Mouse (Mus musculus): ENCODE data around the gene Gpr155.

The Gpr155 gene

DNA sequence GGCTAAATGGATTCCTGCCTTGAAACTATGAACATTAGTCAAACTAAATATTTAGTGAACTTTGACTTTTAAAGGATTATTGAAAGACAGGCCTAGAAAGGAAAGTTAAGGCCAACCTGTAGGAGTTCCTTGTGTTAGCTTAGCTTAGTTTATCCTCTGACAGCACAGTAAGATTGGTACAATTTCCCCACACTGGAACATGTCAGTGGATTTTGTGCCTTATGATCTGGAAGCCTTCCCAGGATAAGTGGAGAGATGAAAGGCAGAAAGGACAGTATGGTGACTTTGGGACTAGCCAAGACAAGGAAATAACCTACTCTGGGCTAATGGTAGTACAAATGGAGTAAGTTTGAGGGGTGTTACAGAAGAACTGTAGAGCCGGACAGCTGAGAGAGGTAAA is 1.4 kb upstream of the Gpr155 start:
- no peak for DNase-seq (ENCODE audit: low read depth, low spot score)

DNA sequence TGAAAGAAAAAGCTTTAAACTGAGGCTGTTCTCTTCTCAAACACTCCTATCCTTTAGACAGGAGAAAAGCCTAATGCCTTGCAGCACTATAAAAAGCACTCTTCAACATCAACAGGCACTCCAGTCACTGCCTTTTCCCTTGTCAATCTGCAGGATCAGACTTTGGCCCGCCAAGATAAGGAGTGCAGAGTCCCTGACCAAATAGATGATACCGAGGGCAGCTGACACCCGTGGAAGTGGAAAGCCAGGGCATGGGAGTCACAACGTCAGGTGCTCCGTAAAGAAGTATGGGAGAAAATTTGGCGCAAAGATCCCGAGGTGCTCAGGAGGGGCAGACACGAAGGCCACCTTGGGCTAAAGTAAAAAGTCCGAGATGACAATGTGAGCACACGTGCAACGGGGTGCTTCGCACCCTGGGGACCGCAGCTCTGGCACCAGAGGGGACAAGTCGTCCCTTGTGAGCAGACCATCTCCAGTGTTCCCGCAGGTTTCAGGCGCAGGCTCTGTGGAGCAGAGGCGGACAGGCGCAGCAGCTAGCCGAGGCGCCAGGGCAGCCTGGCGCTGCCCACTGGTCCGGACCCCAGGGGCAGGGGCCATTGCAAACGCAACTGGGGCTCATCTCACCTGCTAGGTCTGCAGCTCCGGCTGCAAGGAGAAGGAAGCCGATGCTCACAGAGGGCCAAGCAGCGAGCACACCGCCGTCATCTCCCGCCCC is 574 bp downstream of the Gpr155 start:
- DNase-seq (ENCODE audit: low read depth, low spot score): no peak

DNA sequence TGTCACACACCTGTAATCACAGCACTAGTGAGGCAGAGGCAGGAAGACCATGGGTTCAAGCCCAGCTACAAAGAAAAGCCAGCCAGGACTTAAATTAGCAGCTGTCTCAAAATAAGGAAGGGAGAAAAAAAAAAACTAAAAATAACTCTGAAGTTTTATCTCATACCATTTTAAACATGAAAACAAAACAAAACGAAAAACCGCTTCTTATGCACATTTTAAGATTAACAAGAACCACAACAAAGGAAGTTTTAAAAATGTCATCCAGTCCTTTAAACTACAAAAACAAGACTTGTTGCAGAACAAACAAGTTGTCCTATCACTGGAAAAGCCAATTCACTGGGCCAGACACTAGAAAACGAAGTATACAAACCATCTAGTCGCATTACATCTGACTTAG is 1.2 kb downstream of the Gpr155 start:
- DNase-seq (ENCODE audit: low read depth, low spot score): no peak

GRCm38 (mm10) chr2:73380298-73380975 is 5.9 kb downstream of the Gpr155 start:
- no peak for DNase-seq (ENCODE audit: low read depth, low spot score)

GRCm38 (mm10) chr2:73379656-73380055 is 6.7 kb downstream of the Gpr155 start:
- DNase-seq (ENCODE audit: low read depth, low spot score): no peak

DNA sequence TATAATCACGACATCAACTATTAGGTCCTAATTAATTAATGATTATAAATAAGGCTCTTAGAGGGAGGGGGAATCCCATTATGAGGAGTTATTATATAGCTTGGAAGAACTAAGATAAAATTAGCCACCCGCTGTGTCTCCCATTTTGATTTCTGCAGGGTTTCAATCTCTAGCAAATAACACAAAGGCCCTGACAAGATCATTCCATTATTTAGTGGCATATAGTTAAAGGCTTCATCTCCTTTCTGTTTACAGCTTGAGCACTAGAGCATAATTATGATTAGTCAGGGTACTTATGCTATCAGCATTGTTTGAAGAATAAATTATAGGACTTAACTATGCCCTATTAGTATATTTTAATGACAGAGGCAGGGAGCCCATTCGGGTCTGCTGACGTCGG is 8.0 kb downstream of the Gpr155 start:
- DNase-seq (ENCODE audit: low read depth, low spot score): no peak

DNA sequence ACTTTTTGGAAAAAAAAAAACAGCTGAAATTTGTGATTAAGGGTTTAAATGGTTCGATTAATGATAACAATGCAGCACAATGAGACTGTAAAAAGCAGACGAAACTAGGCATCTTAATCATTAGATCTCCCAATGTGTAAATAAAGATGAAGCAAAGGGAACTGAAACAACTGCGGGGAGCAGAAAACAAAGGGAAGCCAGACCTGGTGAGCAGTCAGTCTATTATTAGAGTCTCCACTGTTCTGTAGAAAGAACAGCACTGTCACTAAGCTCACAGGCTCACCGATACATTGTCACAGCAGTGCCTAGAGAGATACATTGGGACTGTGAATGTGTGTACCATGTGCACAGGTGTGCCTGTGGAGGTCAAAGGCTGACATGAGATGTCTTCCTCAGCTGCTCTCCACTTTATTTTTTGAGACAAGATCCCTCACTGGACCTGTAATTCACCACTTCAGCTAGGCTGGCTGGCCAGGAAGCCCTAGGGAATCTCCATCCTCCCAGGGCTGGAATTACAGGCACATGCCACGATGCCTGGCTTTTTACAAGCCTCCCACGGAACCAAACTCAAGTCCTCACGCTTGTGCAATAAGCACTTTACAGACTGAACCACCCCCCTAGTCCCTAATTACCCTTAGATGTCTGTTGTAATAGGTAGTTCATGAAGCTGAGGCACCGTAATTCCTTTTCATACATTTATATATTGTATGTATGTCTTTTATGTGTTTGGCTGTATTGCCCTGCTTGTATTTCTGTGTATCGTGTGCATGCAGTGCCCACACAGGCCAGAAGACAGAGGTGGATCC is 14.6 kb downstream of the Gpr155 start:
- DNase-seq (ENCODE audit: low read depth, low spot score): no peak

DNA sequence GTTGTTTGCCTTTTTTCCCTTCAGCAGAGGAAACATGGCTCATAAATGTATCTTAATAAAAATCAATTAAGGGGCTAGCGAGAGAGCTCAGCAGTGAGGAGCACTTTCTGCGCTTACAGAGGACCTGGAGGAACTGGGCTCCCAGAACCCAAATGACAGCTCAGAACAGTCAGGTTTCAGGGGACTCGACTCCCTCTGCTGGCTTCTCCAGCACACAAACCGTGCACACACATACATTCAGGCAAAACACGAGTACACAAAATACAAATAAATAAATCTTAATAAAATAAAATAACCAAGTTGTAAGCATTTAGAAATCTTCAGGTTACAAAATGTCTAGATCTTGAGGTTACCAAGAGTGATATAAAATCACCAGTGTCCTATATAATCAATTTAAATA is 22.9 kb downstream of the Gpr155 start:
- DNase-seq (ENCODE audit: low read depth, low spot score): no peak

DNA sequence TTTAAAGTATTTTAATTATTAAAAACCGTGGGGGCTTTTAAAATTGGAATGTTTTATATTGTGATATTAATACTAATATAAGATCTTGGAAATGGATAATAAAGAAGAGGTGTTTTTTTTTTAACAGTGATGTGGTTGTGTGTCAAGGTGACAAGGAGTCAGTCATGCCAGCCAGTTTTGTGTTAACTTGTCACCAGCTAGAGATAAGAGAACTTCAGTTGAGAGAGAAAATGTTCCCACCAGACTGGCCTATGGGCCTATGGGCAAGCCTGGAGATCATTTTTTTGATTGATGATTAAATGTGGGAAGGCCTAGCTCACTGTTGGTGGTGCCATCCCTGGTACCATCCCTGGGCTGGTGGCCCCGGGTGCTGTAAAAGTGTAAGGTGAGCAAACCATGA is 25.8 kb downstream of the Gpr155 start:
- no peak for DNase-seq (ENCODE audit: low read depth, low spot score)

DNA sequence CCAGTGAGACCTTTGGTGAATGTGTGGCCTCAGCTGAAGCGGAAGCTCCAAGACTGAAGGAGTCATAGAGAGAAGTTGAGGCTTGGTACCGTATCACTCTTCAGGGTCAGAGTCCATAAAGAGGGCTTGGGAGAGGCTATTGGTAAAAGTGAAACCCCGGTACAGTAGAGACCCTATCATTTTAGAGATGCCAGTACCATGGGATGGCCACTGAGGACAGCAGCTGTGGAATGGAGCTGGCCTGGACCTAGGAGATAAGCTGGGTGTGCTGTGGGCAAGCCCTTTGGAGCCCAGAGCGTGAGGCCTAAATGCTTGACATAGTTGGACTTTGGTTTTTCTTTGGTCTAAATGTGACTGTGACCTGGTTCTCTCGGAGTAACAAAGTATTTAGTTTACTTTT is 26.4 kb downstream of the Gpr155 start:
- no peak for DNase-seq (ENCODE audit: low read depth, low spot score)

DNA sequence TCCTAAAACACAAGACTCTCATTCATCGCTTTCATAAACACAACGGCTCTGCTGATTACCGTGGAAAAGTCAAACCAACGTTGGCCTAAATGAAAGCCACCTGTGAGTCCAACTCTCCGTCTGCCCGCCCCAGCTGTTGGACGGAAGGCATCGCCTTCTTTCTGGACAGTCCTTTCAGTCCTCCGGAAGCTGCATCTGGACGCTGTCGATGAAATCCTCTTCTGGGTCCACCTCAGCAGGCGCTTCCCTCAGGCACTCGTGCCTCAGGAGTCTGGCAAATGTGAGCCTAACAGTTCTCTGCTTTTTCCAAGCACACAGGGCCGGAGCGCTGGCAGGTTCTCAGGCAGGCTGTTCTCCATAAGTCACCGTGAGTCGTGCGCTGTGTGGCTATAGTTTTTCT is 29.4 kb downstream of the Gpr155 start:
- DNase-seq (ENCODE audit: low read depth, low spot score): peak; percentile 47

DNA sequence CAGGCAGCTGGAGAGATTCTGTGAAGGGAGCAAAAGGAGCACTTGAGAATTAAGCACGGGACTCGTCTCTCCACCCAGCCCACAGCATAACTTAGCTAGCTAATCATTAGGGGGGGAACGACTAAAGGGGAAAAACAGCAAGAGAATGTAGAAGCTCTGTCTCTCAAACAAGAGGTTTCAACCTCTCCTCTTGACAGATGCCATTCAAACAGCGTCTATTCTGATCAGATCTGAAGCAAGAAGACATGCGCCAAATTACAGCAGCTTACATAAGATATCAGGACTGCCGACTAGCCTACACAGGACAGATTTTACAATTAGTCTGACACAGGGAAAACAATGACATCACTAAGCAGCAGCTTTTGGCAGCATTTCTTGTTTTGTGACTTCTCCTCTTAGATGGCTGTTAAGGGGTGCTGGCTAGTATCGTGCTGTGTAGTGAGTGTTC is 34.4 kb downstream of the Gpr155 start:
- no peak for DNase-seq (ENCODE audit: low read depth, low spot score)

- no peak for DNase-seq (ENCODE audit: low read depth, low spot score)
These were observed 34.9 kb downstream of the Gpr155 start for GRCm38 (mm10) chr2:73351496-73351895.

DNA sequence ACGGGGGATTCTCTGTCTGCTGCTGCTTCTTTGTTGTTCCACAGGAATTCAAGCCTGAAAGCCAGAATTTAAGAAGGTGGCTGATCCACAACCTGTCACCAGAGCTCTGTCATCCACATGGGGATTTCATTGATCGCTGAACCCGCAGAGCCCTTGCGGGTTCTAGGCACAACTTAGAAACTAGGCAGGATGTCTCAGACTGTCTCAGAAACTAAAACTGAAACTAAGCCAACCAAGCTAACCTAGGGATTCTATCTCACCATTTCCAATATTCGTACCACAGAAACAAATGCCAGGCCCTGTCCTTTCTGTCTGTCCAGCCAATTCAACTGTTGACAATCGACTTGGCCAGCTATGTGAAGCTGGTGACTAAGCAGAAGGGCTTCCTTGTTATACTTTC is 38.2 kb downstream of the Gpr155 start:
- DNase-seq (ENCODE audit: low read depth, low spot score): no peak

- no peak for DNase-seq (ENCODE audit: low read depth, low spot score)
These were observed 38.6 kb downstream of the Gpr155 start for GRCm38 (mm10) chr2:73347766-73348165.

DNA sequence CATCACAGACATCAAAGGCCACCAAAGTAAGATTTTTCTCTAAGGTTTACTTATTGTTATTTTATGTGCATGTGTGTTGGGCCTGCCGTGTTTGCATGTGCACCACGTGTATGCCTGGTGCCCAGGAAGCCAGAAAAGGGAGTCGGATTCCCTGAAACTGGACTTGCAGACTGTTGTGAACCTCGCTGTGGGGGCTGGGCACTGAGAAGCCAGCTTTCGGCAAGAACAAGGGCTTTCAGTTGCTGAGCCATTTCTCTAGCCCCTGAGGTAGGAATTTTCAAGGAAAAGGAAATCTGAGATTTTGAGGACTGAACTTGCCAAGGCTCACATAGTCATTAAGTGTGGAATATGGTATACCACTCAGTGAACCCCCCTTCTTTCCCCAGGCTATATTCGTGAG is 39.2 kb downstream of the Gpr155 start:
- DNase-seq (ENCODE audit: low read depth, low spot score): peak; percentile 31

GRCm38 (mm10) chr2:73346345-73347086 is 39.9 kb downstream of the Gpr155 start:
- no peak for DNase-seq (ENCODE audit: low read depth, low spot score)

- peak; percentile 18 for DNase-seq (ENCODE audit: low read depth, low spot score)
These were observed 41.2 kb downstream of the Gpr155 start for GRCm38 (mm10) chr2:73345204-73345603.

DNA sequence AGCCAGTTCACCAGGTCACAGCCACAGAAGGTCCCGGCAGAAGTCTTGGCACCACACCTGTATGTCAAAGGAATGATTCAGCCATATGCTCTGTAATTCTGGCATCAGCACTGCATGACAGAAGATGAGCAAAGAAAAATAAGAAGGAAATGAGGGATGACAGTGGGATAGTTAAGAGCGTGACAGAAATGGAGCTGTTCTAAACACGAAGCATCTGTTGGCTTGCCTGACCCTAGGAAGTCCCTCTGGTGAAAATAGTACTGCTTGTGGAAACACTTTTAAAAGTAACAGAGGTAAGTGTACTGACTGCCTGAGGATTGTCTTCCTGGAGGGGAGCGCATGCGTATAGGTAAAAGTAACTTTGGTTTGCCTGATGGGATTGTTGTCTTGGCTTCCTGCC is 42.7 kb downstream of the Gpr155 start:
- no peak for DNase-seq (ENCODE audit: low read depth, low spot score)

DNA sequence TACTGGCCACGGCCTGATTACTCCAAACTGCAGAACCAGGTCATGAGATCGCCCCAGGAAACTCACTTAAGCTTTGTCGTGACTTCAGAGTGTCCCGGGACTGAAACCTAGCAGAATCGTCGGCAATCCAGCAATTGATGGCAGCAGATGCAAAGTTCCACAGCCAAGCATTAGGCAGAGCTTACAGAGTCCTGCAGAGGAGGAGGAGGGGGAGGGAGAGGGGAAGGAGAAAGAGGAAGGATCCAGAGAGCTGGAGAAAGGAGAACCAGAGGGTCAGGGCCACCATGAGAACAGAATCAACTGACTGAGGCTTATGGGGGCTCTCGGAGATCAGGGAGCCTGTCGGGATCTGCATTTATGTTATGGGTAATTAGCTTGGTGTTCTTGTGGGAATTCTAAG is 48.0 kb downstream of the Gpr155 start:
- DNase-seq (ENCODE audit: low read depth, low spot score): no peak

DNA sequence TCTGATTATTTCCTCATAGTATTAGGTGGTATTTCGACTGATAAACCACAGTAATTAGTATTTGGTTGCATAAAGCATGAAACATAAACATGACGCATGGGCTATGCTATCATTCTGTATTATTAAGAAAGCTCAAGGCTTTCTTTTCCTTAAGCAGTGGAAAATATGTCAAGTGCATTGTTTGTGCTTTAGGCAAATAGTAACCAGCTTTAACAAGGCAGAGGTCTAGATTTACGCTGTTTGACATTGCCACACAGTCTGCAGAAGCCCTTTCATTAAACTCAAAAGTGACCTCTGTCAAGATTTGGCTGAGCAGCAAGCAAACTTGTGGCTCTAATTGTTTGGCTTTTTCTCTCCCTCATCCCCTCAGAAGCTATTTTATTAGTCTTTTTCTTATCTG is 50.4 kb downstream of the Gpr155 start:
- no peak for DNase-seq (ENCODE audit: low read depth, low spot score)

- no peak for DNase-seq (ENCODE audit: low read depth, low spot score)
These were observed 60.5 kb downstream of the Gpr155 start for GRCm38 (mm10) chr2:73325871-73326270.
